ENCODE assay signal across 8 mouse cellular contexts in genomic region chr14:54108311-54109074, GRCm38 (mm10).
DNase-seq lines count a peak whose midpoint lies in the region; ATAC-seq and TF ChIP-seq lines count a peak whose summit lies in the region.

No protein-coding gene starts in this region.

- no peak for TF ChIP-seq CTCF in hindbrain, postnatal 0 days (IDR thresholded peaks at IDR 0.05; ENCODE audit: low read depth)

- peak; percentile 67; the same call in 1 of the 2 replicates for ATAC-seq in hindbrain, postnatal 0 days
- peak; percentile 80; the same call in 1 of the 2 replicates for ATAC-seq in stomach, embryonic 16.5 days (ENCODE audit: insufficient read depth, low FRiP score)
- ATAC-seq in erythroid progenitor cell, adult 5-6 weeks (replicated peaks; ENCODE audit: low FRiP score, poor library complexity, severe bottlenecking) = no peak

- no peak overlapping the region for H3K4me3 ChIP-seq in hindbrain, postnatal 0 days (ENCODE audit: low read length)
- no peak overlapping the region for H3K4me3 ChIP-seq in stomach, embryonic 16.5 days (replicated peaks; ENCODE audit: low read length)

- 10% methylated on average over 9 of the region's 9 CpGs for WGBS in hindbrain, postnatal 0 days
- 13% methylated on average over 9 of the region's 9 CpGs for WGBS in stomach, embryonic 16.5 days

- H3K4me2 ChIP-seq in hindbrain, postnatal 0 days (ENCODE audit: low read depth, low read length) = peak overlapping the region; percentile 28; the same call in 1 of the 2 replicates
- H3K4me2 ChIP-seq in stomach, embryonic 16.5 days (ENCODE audit: low read depth, low read length) = no peak overlapping the region

- H3K27ac ChIP-seq in hindbrain, postnatal 0 days = peak overlapping the region; percentile 1; the same call in 1 of the 2 replicates
- no peak overlapping the region for H3K27ac ChIP-seq in stomach, embryonic 16.5 days (ENCODE audit: low read length)

- no peaks in the 10 kb centered on the region for H3K27me3 ChIP-seq in hindbrain, postnatal 0 days (ENCODE audit: insufficient read depth, low read length)
- H3K27me3 ChIP-seq in stomach, embryonic 16.5 days (ENCODE audit: control insufficient read depth, insufficient read depth, low read length) = no peaks in the 10 kb centered on the region

- DNase-seq in layer of hippocampus, adult 11-12 months (ENCODE audit: low spot score) = peak; percentile 11
- no peak for DNase-seq in layer of hippocampus, postnatal 25 days (ENCODE audit: extremely low spot score in 1 of 2, low spot score in 1 of 2)
- peak; percentile 72 for DNase-seq in Muller cell, postnatal 12 days (ENCODE audit: inconsistent ontology term)
- DNase-seq in fibroblast of lung, adult 2 months (ENCODE audit: low read depth) = peak; percentile 79
- peak; percentile 80 for DNase-seq in hindbrain, postnatal 0 days (ENCODE audit: low spot score)
- DNase-seq in lung, postnatal 10 days = peak; percentile 89

- peaks cover 16% of the 10 kb centered on the region for H3K4me1 ChIP-seq in hindbrain, postnatal 0 days (ENCODE audit: insufficient read depth, low read length)
- peaks cover 13% of the 10 kb centered on the region for H3K4me1 ChIP-seq in stomach, embryonic 16.5 days (ENCODE audit: control insufficient read depth, insufficient read depth, low read length)

- H3K9ac ChIP-seq in hindbrain, postnatal 0 days (replicated peaks; ENCODE audit: low read length) = no peak overlapping the region
- no peak overlapping the region for H3K9ac ChIP-seq in stomach, embryonic 16.5 days (ENCODE audit: low read length)

- no peaks in the 10 kb centered on the region for H3K36me3 ChIP-seq in hindbrain, postnatal 0 days (ENCODE audit: insufficient read depth, low read length)
- H3K36me3 ChIP-seq in stomach, embryonic 16.5 days (ENCODE audit: control insufficient read depth, insufficient read depth, low read length) = no peaks in the 10 kb centered on the region

- no peaks in the 10 kb centered on the region for H3K9me3 ChIP-seq in hindbrain, postnatal 0 days (ENCODE audit: low read length)
- H3K9me3 ChIP-seq in stomach, embryonic 16.5 days (replicated peaks; ENCODE audit: control insufficient read depth, low read length) = no peaks in the 10 kb centered on the region

Comparison
In these comparisons a context has a peak if more than half of its experiments do, and no peak if none do; other contexts are left out.
1. DNase-seq: peak in layer of hippocampus, adult 11-12 months (single experiment), Muller cell, postnatal 12 days (single experiment), fibroblast of lung, adult 2 months (single experiment), hindbrain, postnatal 0 days (single experiment) and lung, postnatal 10 days (single experiment); none in layer of hippocampus, postnatal 25 days (0 of 2).